Mouse (Mus musculus) neural tube, embryonic 12.5 days (tissue): ENCODE measurements around the gene Tmem131. TPM values are rescaled to one million over a fixed set of nuclear protein-coding genes. Genes with fewer than 3 reads are reported as not detected.
A peak's percentile ranks its signal among the peaks of the same experiment; 100 is the strongest.

ENCODE experiments used
- ATAC-seq: fragments of 200-750 bp; cut with Nextera tagmentation; 2 replicates; pipeline ENCODE4 v1.8.0; 2017; ENCODE audit warnings: low read depth, mild to moderate bottlenecking, moderate TSS enrichment, moderate library complexity; ENCODE audit not compliant: low FRiP score
- H3K27ac ChIP-seq: fragments of 300-500 bp; sonication (generic); 2 replicates; pipeline ENCODE4 v1.5.1; 2016
- H3K27me3 ChIP-seq: fragments of 300-500 bp; sonication (generic); replicated peaks from 2 replicates; pipeline ENCODE4 v1.6.1; 2016; ENCODE audit warnings: mild to moderate bottlenecking
- H3K36me3 ChIP-seq: fragments of 300-500 bp; sonication (generic); 2 replicates; pipeline ENCODE4 v1.6.1; 2016; ENCODE audit warnings: mild to moderate bottlenecking
- H3K4me1 ChIP-seq: fragments of 300-500 bp; sonication (generic); 2 replicates; pipeline ENCODE4 v1.6.1; 2016
- H3K4me2 ChIP-seq: fragments of 300-500 bp; sonication (generic); replicated peaks from 2 replicates; pipeline ENCODE4 v1.6.1; 2016; ENCODE audit warnings: mild to moderate bottlenecking
- H3K4me3 ChIP-seq: fragments of 300-500 bp; sonication (generic); 2 replicates; pipeline ENCODE4 v1.5.1; 2016
- H3K9ac ChIP-seq: fragments of 300-500 bp; sonication (generic); 2 replicates; pipeline ENCODE4 v1.6.1; 2016; ENCODE audit warnings: mild to moderate bottlenecking
- H3K9me3 ChIP-seq: fragments of 300-500 bp; sonication (generic); 2 replicates; pipeline ENCODE4 v1.6.1; 2016; ENCODE audit warnings: mild to moderate bottlenecking
- WGBS: fragments of 180-500 bp; shearing (Covaris S2); methylation state at CpG from one replicate; pipeline ENCODE4 v1.1.7; 2016; 5-methylcytosine and 5-hydroxymethylcytosine counted together
- polyA plus RNA-seq: library from polyadenylated mRNA; unstranded; fragments of >200 nt; fragmentation: Nextera tagmentation; extraction: Ambion mirVana; gene quantifications from 2 replicates; pipeline ENCODE4 v1.2.1, GENCODE M21; 2016

Gene Tmem131
- polyA plus RNA-seq, 1 experiment from 2014 or later, result 18.3 TPM

DNA sequence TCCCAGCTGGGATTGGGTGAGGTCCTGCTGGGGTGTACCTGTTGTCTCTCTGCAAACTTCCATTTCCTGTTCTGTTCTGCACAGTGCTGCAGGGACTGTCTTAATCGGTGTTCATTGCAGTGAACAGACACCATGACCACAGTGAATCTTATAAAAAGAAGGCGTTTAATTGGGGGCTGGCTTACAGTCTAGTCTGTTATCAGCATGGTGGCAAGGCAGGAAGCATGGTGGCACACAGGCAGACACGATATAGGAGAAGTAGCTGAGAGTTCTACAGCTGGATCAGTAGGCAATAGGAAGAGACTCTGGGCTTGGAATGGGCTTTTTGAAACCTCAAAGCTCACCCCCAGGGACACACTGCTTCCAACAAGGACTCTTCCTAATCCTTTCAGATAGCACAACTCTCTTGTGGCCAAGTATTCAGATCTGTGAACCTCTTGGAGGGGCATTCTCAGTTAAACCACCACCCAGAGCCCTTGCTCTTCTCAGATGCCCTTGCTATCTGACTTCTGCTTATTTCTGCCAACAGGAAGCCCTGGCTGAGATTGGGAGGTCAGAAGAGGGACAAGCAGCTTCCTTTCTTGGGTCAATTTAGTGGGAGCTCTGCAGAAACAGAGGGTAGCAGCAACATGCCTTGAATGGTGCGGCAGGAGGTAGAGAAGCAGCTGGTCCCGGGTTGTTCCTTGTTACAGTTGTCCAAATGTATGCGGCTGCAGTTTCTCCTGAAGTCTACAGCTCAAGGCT, 189.4 kb downstream of the Tmem131 start:
- Histone ChIP-seq H3K27me3 (no peaks in the 10 kb centered on the region), H3K4me3 (no peak overlapping the region)
- WGBS, result 86% methylated on average over 6 of the region's 6 CpGs

DNA sequence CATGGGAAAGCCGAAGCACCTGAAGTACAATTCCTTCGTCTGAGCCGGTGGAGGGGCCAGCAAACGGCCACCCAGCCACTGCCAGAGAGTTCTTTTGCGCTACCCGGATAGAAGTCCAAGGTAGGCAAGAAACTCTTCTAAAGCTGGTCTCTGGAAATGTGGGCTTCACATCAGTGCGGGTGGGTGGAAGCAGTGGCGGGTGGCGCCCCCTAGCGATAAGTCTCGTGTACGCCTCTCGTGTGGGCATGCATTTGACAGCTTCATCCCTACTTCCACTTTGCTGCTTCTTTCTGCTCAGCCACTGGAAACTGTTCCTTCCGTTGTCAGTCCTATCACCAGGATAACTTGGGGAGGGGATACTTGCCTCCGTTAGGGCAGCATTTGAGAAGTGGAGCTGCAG, 197.0 kb downstream of the Tmem131 start:
- no peaks in the 10 kb centered on the region for H3K36me3 ChIP-seq
- WGBS, result 51% methylated on average over 15 of the region's 15 CpGs
- ATAC-seq, result no peak

More for the DNA sequence above, 189.4 kb downstream of the Tmem131 start:
- no peak overlapping the region for H3K4me2 ChIP-seq
- no peak for ATAC-seq
- no peaks in the 10 kb centered on the region for H3K4me1 ChIP-seq
- no peaks in the 10 kb centered on the region for H3K9me3 ChIP-seq
- no peak overlapping the region for H3K9ac ChIP-seq
- H3K36me3 ChIP-seq, result no peaks in the 10 kb centered on the region
- no peak overlapping the region for H3K27ac ChIP-seq

DNA sequence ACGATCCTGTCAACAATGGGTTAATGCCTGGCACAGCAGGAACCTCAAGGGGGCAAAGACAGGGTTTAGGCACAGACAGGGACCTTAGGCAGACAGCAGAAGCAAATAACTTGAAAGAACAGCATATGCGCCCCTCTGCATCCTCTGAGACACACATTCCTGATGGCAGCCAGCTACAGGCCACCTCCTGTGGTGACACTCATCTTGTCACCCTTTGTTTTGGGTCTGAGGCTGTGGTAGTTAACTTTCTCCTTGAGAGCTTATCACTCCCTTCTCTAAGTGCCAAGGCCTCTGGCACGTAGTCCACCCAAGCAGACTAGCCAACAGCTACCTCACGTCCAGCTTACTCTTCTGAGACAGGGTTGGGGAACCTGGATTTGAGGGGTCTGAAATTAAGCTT, 197.8 kb downstream of the Tmem131 start:
- no peak overlapping the region for H3K4me3 ChIP-seq
- H3K4me2 ChIP-seq, result no peak overlapping the region
- no peak overlapping the region for H3K9ac ChIP-seq
- H3K4me1 ChIP-seq, result peaks cover 5% of the 10 kb centered on the region
- ATAC-seq, result no peak
- H3K27ac ChIP-seq, result no peak overlapping the region
- no peaks in the 10 kb centered on the region for H3K9me3 ChIP-seq
- no peaks in the 10 kb centered on the region for H3K36me3 ChIP-seq
- H3K27me3 ChIP-seq, result no peaks in the 10 kb centered on the region
- 41% methylated on average over 4 of the region's 4 CpGs for WGBS

More for the DNA sequence above, 197.0 kb downstream of the Tmem131 start:
- Histone ChIP-seq H3K4me2 (no peak overlapping the region), H3K27ac (no peak overlapping the region), H3K27me3 (no peaks in the 10 kb centered on the region), H3K9ac (no peak overlapping the region), H3K4me3 (no peak overlapping the region), H3K9me3 (no peaks in the 10 kb centered on the region), H3K4me1 (peaks cover 5% of the 10 kb centered on the region)

DNA sequence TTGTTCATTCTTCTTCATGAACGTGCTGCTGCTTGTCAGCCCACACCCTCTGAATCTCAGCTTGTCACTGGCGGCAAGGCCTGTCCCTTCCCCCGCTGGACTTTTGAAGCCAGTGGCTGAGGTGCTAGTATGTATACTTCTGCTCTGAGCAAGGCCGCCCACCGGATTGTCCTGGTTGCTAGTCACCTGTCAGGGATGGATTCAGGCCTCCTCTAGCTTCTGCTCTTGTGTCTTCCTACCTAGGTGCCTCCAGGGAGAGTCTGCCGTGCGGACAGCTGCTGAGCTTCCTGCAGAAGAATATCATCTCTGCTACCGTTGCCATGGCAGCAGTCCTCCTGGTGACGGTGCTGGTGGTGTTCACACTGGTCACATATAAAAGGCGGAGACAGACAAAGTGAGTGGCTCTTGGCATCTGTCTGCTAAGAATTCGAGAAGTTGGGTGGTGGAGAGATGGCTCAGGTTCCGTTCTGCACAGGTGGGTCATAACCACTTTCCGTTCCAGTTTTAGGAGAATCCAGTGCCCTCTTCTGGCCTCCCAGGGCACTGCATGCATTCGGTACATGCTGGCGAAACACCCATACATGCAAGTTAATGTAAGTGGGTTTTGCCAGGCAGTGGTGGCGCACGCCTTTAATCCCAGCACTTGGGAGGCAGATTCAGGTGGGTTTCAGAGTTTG, 199.1 kb downstream of the Tmem131 start:
- 26% methylated on average over 17 of the region's 17 CpGs for WGBS

DNA sequence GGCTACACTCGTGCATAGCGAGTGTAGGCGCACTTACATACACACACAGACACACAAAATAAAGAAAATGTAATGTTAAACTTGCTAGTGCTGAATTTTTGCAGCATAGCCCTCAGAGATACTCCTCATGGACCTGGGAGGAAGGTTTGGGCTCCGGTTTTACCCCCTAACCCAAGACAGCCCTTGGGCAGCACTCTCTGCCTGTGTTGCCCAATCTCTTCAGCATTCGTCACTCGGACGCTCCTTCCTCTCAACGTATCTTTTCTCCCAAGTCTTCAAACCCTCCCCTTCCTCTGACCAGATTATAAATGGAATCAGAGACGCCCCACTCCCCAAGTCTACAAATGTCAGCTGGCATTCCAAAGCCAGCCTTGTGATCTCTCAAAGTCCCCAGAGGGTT, 200.4 kb downstream of the Tmem131 start:
- 85% methylated on average over 9 of the region's 9 CpGs for WGBS
- Histone ChIP-seq H3K4me2 (no peak overlapping the region), H3K27me3 (no peaks in the 10 kb centered on the region), H3K36me3 (no peaks in the 10 kb centered on the region), H3K4me1 (peaks cover 5% of the 10 kb centered on the region), H3K4me3 (no peak overlapping the region), H3K27ac (no peak overlapping the region), H3K9me3 (no peaks in the 10 kb centered on the region), H3K9ac (no peak overlapping the region)
- ATAC-seq, result no peak

More for the DNA sequence above, 199.1 kb downstream of the Tmem131 start:
- Histone ChIP-seq H3K9me3 (no peaks in the 10 kb centered on the region), H3K4me1 (peaks cover 5% of the 10 kb centered on the region), H3K4me3 (0 out of 2 replicates have a peak overlapping the region, but pooled peaks have one; percentile 7), H3K27me3 (no peaks in the 10 kb centered on the region), H3K4me2 (peak overlapping the region; percentile 51), H3K36me3 (no peaks in the 10 kb centered on the region), H3K27ac (no peak overlapping the region), H3K9ac (no peak overlapping the region)
- peak; percentile 48 for ATAC-seq

Other genes starting within 250 kb of the Tmem131 start
- 0.42 TPM in 1 of 2 replicates, not detected in the other for gene 4933424G06Rik, start 233.5 kb downstream of the Tmem131 start, polyA plus RNA-seq
- 119 and 131 TPM in 2 replicates for gene Actr1b, start 229.2 kb downstream of the Tmem131 start, polyA plus RNA-seq
- gene Zap70, start 181.9 kb downstream of the Tmem131 start, polyA plus RNA-seq, result 0.17 and 0.33 TPM in 2 replicates
- 0.27 and 0.42 TPM in 2 replicates for gene Vwa3b, start 82.9 kb upstream of the Tmem131 start, polyA plus RNA-seq